Mouse (Mus musculus): ENCODE measurements around the gene Gm7980. TPM values are rescaled to one million over a fixed set of nuclear protein-coding genes. Genes with fewer than 3 reads are reported as not detected.
"Not testable (repeated sequence)": the region's sequence is repeated elsewhere in the genome, so short reads cannot be mapped to it uniquely, and the experiment has no call there.

Gene Gm7980
- total RNA-seq (2015; ENCODE audit: low replicate concordance) (not detected in 2 replicates), total RNA-seq (2017; ENCODE audit: low replicate concordance) (not detected in 2 replicates)

DNA sequence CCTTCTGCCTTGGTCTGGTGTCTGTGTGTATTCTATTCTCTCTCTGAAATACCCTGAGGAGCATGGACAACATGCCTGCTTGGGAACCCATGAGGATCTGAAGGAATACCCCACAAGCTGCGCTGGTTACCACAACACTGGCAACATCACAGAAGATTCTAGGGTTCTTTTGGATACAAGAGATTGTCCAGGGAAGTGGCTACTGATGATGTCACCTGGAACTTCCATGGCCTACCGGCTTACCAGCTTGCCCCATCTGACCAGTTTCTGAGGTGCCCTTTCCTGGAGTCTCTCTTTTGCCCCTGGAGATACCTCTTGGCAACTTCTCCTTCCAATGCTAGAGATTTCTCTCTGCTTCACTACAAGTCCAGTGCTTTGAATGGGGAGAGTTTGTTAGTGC is at the start of gene Gm7980:
Gm7980 (minus strand) TSS at position 101 of the 400 bp plus-strand sequence.
- ATAC-seq (replicated peaks; ENCODE audit: low FRiP score, poor library complexity, severe bottlenecking): not testable (repeated sequence)

DNA sequence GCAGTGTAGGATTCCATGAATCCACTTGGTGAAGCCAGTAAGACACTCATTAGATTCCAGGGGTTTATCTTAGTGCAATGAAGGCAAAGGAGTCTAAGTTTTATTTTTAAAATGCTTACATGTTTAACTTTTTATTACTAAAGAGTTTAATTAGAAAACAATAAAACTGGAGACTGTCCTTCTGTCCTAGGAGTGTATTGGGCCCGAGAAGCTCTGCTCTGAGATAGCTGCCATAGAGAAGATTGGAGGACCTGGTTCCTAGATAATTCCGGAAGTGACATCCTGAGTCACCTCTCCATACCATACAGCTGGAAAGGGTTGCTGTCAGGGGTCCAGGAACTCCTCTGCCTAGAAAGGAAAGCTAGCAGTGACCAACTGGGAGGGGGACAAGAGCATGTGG is 36.6 kb upstream of the Gm7980 start, which contains the start of gene 1700024B05Rik:
1700024B05Rik (plus strand) TSS at position 301 of the 400 bp plus-strand sequence.
- ATAC-seq (replicated peaks; ENCODE audit: low FRiP score, poor library complexity, severe bottlenecking): not testable (repeated sequence)

DNA sequence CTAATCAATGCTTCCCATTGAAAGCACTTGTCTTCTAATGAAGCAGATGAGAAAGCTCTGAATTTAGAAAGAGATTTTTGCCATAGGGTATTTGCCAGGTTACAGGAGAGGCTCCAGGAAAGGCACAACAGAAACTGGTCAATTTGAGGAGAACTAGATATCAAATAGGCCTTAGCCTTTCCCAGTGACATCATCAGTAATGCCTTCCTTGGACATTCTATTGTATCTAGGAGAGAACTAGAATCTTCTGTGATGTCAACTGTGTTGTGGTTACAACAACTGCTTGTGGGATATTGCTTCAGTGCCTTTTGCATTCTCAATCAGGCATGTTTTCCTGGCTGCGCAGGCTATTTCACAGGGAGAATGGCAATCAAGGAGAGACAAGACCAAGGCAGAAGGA is 17.6 kb upstream of the Gm7980 start, which contains the start of gene 1700049E17Rik1:
1700049E17Rik1 (plus strand) TSS at position 301 of the 400 bp plus-strand sequence.
- not testable (repeated sequence) for ATAC-seq (replicated peaks; ENCODE audit: low FRiP score, poor library complexity, severe bottlenecking)

Other genes starting within 250 kb of the Gm7980 start
- gene Gm8068, start 205.4 kb downstream of the Gm7980 start, total RNA-seq (2015; ENCODE audit: low replicate concordance): not detected in 2 replicates
- gene Gm8068, start 205.4 kb downstream of the Gm7980 start, total RNA-seq (2017; ENCODE audit: low replicate concordance): not detected in 2 replicates
- gene Gm7929, start 156.7 kb downstream of the Gm7980 start, total RNA-seq (2015; ENCODE audit: low replicate concordance): not detected in 2 replicates
- gene Gm7929, start 156.7 kb downstream of the Gm7980 start, total RNA-seq (2017; ENCODE audit: low replicate concordance): not detected in 2 replicates
- not detected in 2 replicates for gene Gm47189, start 134.8 kb downstream of the Gm7980 start, total RNA-seq (2015; ENCODE audit: low replicate concordance)
- not detected in 2 replicates for gene Gm47189, start 134.8 kb downstream of the Gm7980 start, total RNA-seq (2017; ENCODE audit: low replicate concordance)
- not detected in 2 replicates for gene 1700049E17Rik1, start 17.7 kb upstream of the Gm7980 start, total RNA-seq (2015; ENCODE audit: low replicate concordance)
- gene 1700049E17Rik1, start 17.7 kb upstream of the Gm7980 start, total RNA-seq (2017; ENCODE audit: low replicate concordance): not detected in 2 replicates
- not detected in 2 replicates for gene 1700024B05Rik, start 36.7 kb upstream of the Gm7980 start, total RNA-seq (2015; ENCODE audit: low replicate concordance)
- gene 1700024B05Rik, start 36.7 kb upstream of the Gm7980 start, total RNA-seq (2017; ENCODE audit: low replicate concordance): not detected in 2 replicates
- gene Gm6401, start 60.6 kb upstream of the Gm7980 start, total RNA-seq (2015; ENCODE audit: low replicate concordance): not detected in 2 replicates
- not detected in 2 replicates for gene Gm6401, start 60.6 kb upstream of the Gm7980 start, total RNA-seq (2017; ENCODE audit: low replicate concordance)
- not detected in 2 replicates for gene Gm3543, start 76.0 kb upstream of the Gm7980 start, total RNA-seq (2015; ENCODE audit: low replicate concordance)
- gene Gm3543, start 76.0 kb upstream of the Gm7980 start, total RNA-seq (2017; ENCODE audit: low replicate concordance): not detected in 2 replicates
- gene Gm7951, start 210.1 kb upstream of the Gm7980 start, total RNA-seq (2015; ENCODE audit: low replicate concordance): not detected in 2 replicates
- not detected in 2 replicates for gene Gm7951, start 210.1 kb upstream of the Gm7980 start, total RNA-seq (2017; ENCODE audit: low replicate concordance)

Data from erythroid progenitor cell, adult 5-6 weeks (primary cell).